Mouse (Mus musculus): ENCODE measurements around the gene Trpc4ap.

DNA sequence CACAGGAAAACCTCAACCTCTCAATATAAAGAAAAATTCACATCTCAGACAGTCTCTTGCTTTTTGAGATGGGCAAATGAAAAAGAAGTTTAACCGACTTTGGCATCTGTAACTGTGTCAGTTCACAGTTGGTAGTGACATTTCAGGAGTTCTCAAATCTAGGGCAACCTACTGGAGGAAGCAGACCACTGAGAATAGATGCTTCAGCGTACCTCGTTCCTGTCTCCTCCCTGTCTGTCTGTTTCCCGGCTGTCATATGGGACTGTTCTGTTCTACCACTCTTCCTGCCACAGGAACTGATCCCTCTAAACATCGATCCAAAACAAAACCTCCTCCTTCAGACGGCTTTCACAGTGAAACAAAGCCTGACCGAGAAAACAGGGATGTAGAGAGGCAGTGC is 46.4 kb downstream of the Trpc4ap start:
- TF ChIP-seq CTCF (IDR thresholded peaks at IDR 0.05; ENCODE audit: extremely low read depth, insufficient read length, insufficient replicate concordance, low read depth, low read length) (no peak), POLR2A (IDR thresholded peaks at IDR 0.05; ENCODE audit: low read depth, low read length) (no peak)
